Mouse (Mus musculus) CH12.LX (cell line): ENCODE measurements at regions not wholly inside any gene's neighbourhood (a gene's known extent, or its start where the extent isn't known, plus 50 kb on each side); places are given as distances from the start of the nearest gene placed in this dataset.
A peak's percentile ranks its signal among the peaks of the same experiment; 100 is the strongest.

ENCODE experiments used
- DNase-seq: peaks from one replicate; pipeline ENCODE4 v3.0.0-alpha.2; 2013; ENCODE audit errors: extremely low read depth
- H3K27ac ChIP-seq: 2 replicates; pipeline ENCODE4 v1.5.1; 2012; ENCODE audit warnings: low read depth, mild to moderate bottlenecking, control low read depth, moderate library complexity; ENCODE audit not compliant: insufficient read depth
- H3K27me3 ChIP-seq: replicated peaks from 2 replicates; pipeline ENCODE3; 2012; ENCODE audit warnings: inconsistent platforms
- H3K36me3 ChIP-seq, 2 experiments: replicated peaks in 1 of 2; 2 replicates each; pipeline versions ENCODE3 to v1.6.1; 2012; ENCODE audit warnings: inconsistent platforms in 1 of 2, low read length in 1 of 2, mild to moderate bottlenecking in 1 of 2, mixed read lengths in 1 of 2, moderate library complexity in 1 of 2; ENCODE audit not compliant: control insufficient read depth in 1 of 2, insufficient read depth in 1 of 2
- H3K4me1 ChIP-seq, 2 experiments: 2 replicates each; pipeline ENCODE4 v1.6.1; 2012; ENCODE audit warnings: inconsistent platforms in 1 of 2, moderate library complexity in 1 of 2; ENCODE audit not compliant: insufficient read depth in 2 of 2, control insufficient read depth in 1 of 2
- H3K4me2 ChIP-seq: 2 replicates; pipeline ENCODE4 v1.6.1; 2012; ENCODE audit warnings: low read depth, mild to moderate bottlenecking, control low read depth; ENCODE audit not compliant: poor library complexity, insufficient read depth, severe bottlenecking
- H3K4me3 ChIP-seq, 3 experiments: fragments of 150-350 bp in 1 of 3; sonication (generic) in 1 of 3; replicated peaks in 1 of 3; 2 replicates each; pipeline versions ENCODE3 to v1.5.1; 2011 to 2012; ENCODE audit warnings: low read depth in 2 of 3, low read length in 2 of 3, mild to moderate bottlenecking in 2 of 3, moderate library complexity in 2 of 3, control low read depth in 1 of 3, improper control_type of control experiment in 1 of 3, inconsistent platforms in 1 of 3, mixed read lengths in 1 of 3; ENCODE audit not compliant: poor library complexity in 1 of 3
- H3K79me2 ChIP-seq: replicated peaks from 2 replicates; pipeline ENCODE4 v1.6.1; 2012; ENCODE audit warnings: mild to moderate bottlenecking, moderate library complexity; ENCODE audit not compliant: control insufficient read depth, poor library complexity, insufficient read depth, severe bottlenecking; ENCODE audit errors: extremely low read depth
- H3K9ac ChIP-seq: 2 replicates; pipeline ENCODE4 v1.6.1; 2012; ENCODE audit warnings: low read depth, mild to moderate bottlenecking, control low read depth, moderate library complexity; ENCODE audit not compliant: insufficient read depth
- H3K9me3 ChIP-seq: replicated peaks from 2 replicates; pipeline ENCODE3; 2012; ENCODE audit warnings: low read length, inconsistent platforms, mixed read lengths
- BHLHE40 ChIP-seq: IDR thresholded peaks from 2 replicates; pipeline ENCODE4 v1.6.1; 2011; ENCODE audit warnings: mild to moderate bottlenecking, low read depth, low read length, improper control_type of control experiment
- CHD1 ChIP-seq: IDR thresholded peaks from 2 replicates; pipeline ENCODE4 v1.6.1; 2012; ENCODE audit warnings: low read depth, low read length, improper control_type of control experiment, inconsistent platforms
- EP300 ChIP-seq: IDR thresholded peaks from 2 replicates; pipeline ENCODE4 v1.6.1; 2011; ENCODE audit warnings: low read length, improper control_type of control experiment
- ETS1 ChIP-seq: conservative IDR thresholded peaks from 2 replicates; pipeline ENCODE4 v1.6.1; 2012; ENCODE audit warnings: low read depth, mild to moderate bottlenecking, inconsistent platforms, low read length, improper control_type of control experiment, moderate library complexity
- GABPA ChIP-seq: IDR thresholded peaks from 2 replicates; pipeline ENCODE4 v1.6.1; 2012; ENCODE audit warnings: low read depth, low read length, improper control_type of control experiment, inconsistent platforms; ENCODE audit not compliant: insufficient replicate concordance
- IRF4 ChIP-seq: IDR thresholded peaks from 2 replicates; pipeline ENCODE4 v1.6.1; 2014; ENCODE audit warnings: low read depth, mild to moderate bottlenecking, inconsistent platforms, low read length, improper control_type of control experiment
- JUN ChIP-seq: IDR thresholded peaks from 2 replicates; pipeline ENCODE4 v1.6.1; 2011; ENCODE audit warnings: low read depth, mild to moderate bottlenecking, low read length, improper control_type of control experiment, moderate library complexity; ENCODE audit not compliant: insufficient read depth
- MAX ChIP-seq: IDR thresholded peaks from 2 replicates; pipeline ENCODE4 v1.6.1; 2011; ENCODE audit warnings: low read length, improper control_type of control experiment
- MEF2A ChIP-seq: IDR thresholded peaks from 2 replicates; pipeline ENCODE4 v1.6.1; 2014; ENCODE audit warnings: low read depth, mild to moderate bottlenecking, inconsistent platforms, low read length, improper control_type of control experiment, borderline replicate concordance
- NELFE ChIP-seq: IDR thresholded peaks from 2 replicates; pipeline ENCODE4 v1.6.1; 2011; ENCODE audit warnings: low read depth, low read length, improper control_type of control experiment
- PAX5 ChIP-seq: IDR thresholded peaks from 2 replicates; pipeline ENCODE4 v1.6.1; 2012; ENCODE audit warnings: low read length, inconsistent platforms, mixed read lengths
- POLR2A ChIP-seq: IDR thresholded peaks from 2 replicates; pipeline ENCODE4 v1.6.1; 2011; ENCODE audit warnings: low read depth, mild to moderate bottlenecking, improper control_type of control experiment, low read length
- POLR2AphosphoS2 ChIP-seq: IDR thresholded peaks from 2 replicates; pipeline ENCODE4 v1.6.1; 2011; ENCODE audit warnings: low read depth, low read length, improper control_type of control experiment
- SMC3 ChIP-seq: IDR thresholded peaks from 2 replicates; pipeline ENCODE4 v1.6.1; 2011; ENCODE audit warnings: low read depth, low read length, improper control_type of control experiment
- TCF12 ChIP-seq: IDR thresholded peaks from 2 replicates; pipeline ENCODE4 v1.6.1; 2014; ENCODE audit warnings: low read depth, mild to moderate bottlenecking, inconsistent platforms, low read length, improper control_type of control experiment
- UBTF ChIP-seq: IDR thresholded peaks from 2 replicates; pipeline ENCODE4 v1.6.1; 2012; ENCODE audit warnings: low read depth, mild to moderate bottlenecking, inconsistent platforms, low read length, improper control_type of control experiment, moderate library complexity
- USF1 ChIP-seq: IDR thresholded peaks from 2 replicates; pipeline ENCODE4 v1.6.1; 2014; ENCODE audit warnings: low read depth, mild to moderate bottlenecking, inconsistent platforms, low read length, improper control_type of control experiment
- USF2 ChIP-seq: conservative IDR thresholded peaks from 2 replicates; pipeline ENCODE4 v1.6.1; 2011; ENCODE audit warnings: low read depth, low read length, improper control_type of control experiment
- ZKSCAN1 ChIP-seq: IDR thresholded peaks from 2 replicates; pipeline ENCODE4 v1.6.1; 2012; ENCODE audit warnings: low read depth, inconsistent platforms, low read length, improper control_type of control experiment, borderline replicate concordance
- ZMIZ1 ChIP-seq: IDR thresholded peaks from 2 replicates; pipeline ENCODE4 v1.6.1; 2012; ENCODE audit warnings: low read depth, mild to moderate bottlenecking, inconsistent platforms, low read length, improper control_type of control experiment
- dilution Hi-C: fragments of 300-500 bp; cut with MboI; formaldehyde crosslinking; loops from 2 replicates; pipeline ENCODE4 v1.14.3; 2020; ENCODE audit warnings: low sequenced_read_pairs; ENCODE audit not compliant: extremely low pct_unique_long_range_greater_than_20kb, extremely low pct_ligation_motif_present
- in situ Hi-C: fragments of 300-500 bp; cut with MboI; formaldehyde crosslinking; loops from 3 replicates; pipeline ENCODE4 v1.14.3; 2019; ENCODE audit warnings: low sequenced_read_pairs, low pct_ligation_motif_present, low pct_unique_long_range_greater_than_20kb, mixed read lengths

- Histone ChIP-seq H3K9me3 (no peaks in the 10 kb centered on the region), H3K4me2 (no peak overlapping the region), H3K4me3 (no peak overlapping the region), H3K27ac (no peak overlapping the region), H3K27me3 (no peaks in the 10 kb centered on the region), H3K36me3 (no peaks in the 10 kb centered on the region), H3K4me1 (peaks cover 0 to 8% of the 10 kb centered on the region in 2 experiments; a peak in 2 of 4 replicates), H3K79me2 (no peaks in the 10 kb centered on the region), H3K9ac (no peak overlapping the region)
- TF ChIP-seq TCF12 (no peak), MAX (peak; percentile 77), USF2 (no peak), MEF2A (peak; percentile 52; the same call in 1 of the 2 replicates), EP300 (peak; percentile 57), IRF4 (no peak), CHD1 (no peak), USF1 (0 out of 2 replicates have a peak, but pooled peaks have one; percentile 3), ETS1 (peak; percentile 58), BHLHE40 (peak; percentile 21; the same call in 1 of the 2 replicates)
- in situ Hi-C loops (no loop called here), dilution Hi-C loops (no loop called here)
- peak; percentile 32 for DNase-seq
Measured at GRCm38 (mm10) chr13:14789827-14790226, 159.9 kb downstream of the AW209491 start.

- Histone ChIP-seq H3K27me3 (no peaks in the 10 kb centered on the region), H3K9ac (no peak overlapping the region), H3K9me3 (no peaks in the 10 kb centered on the region), H3K27ac (no peak overlapping the region), H3K4me3 (no peak overlapping the region), H3K4me2 (no peak overlapping the region), H3K36me3 (no peaks in the 10 kb centered on the region), H3K4me1 (no peaks in the 10 kb centered on the region), H3K79me2 (no peaks in the 10 kb centered on the region)
- dilution Hi-C loops (no loop called here), in situ Hi-C loops (no loop called here)
- TF ChIP-seq POLR2AphosphoS2 (no peak), UBTF (no peak), SMC3 (no peak), ZKSCAN1 (no peak), GABPA (no peak), JUN (no peak), NELFE (no peak), ZMIZ1 (no peak), MEF2A (no peak), USF2 (no peak), PAX5 (no peak), CHD1 (no peak), POLR2A (no peak)
- DNase-seq = no peak
Measured at GRCm38 (mm10) chr13:14800246-14800645, 170.3 kb downstream of the AW209491 start.
